Mouse (Mus musculus): ENCODE results near the gene Antxr2.

Gene Antxr2

GRCm38 (mm10) chr5:97837333-97837732, 193.5 kb downstream of the Antxr2 start:
- no peak for DNase-seq (ENCODE audit: low spot score in 2 of 2)

GRCm38 (mm10) chr5:97835418-97835817, 195.4 kb downstream of the Antxr2 start:
- DNase-seq (ENCODE audit: low spot score in 2 of 2), result no peak

GRCm38 (mm10) chr5:97834770-97835169, 196.1 kb downstream of the Antxr2 start:
- DNase-seq (ENCODE audit: low spot score in 2 of 2), result no peak
